Mouse (Mus musculus) gastrocnemius, postnatal 36 days (tissue): ENCODE measurements around the gene C1rb. TPM values are rescaled to one million over a fixed set of nuclear protein-coding genes. Genes with fewer than 3 reads are reported as not detected.
"Not testable (repeated sequence)": the region's sequence is repeated elsewhere in the genome, so short reads cannot be mapped to it uniquely, and the experiment has no call there.

Experiments
- DNase-seq, 2 experiments: peaks; one replicate each; pipeline ENCODE4 v3.0.0; 2022
- intact Hi-C: fragments of 180-260 bp; cut with DNase I; formaldehyde crosslinking; loops from one replicate; pipeline ENCODE4 v1.15.1; 2025
- long read RNA-seq, 2 experiments: library from polyadenylated mRNA; stranded (forward); transcript quantifications; one replicate each; pipeline ENCODE4 v2.0.0; 2021
- total RNA-seq, 2 experiments: library from RNA; stranded (reverse); gene quantifications; 2 replicates each; pipeline ENCODE4 v1.2.3; 2021

Gene C1rb
- total RNA-seq: 1 to 10 TPM in 1 of 2 experiments, under 1 TPM in 1; 0.89 to 1.2 TPM
- long read RNA-seq, experiment 1: 0 reads
- long read RNA-seq, experiment 2: 0 reads

DNA sequence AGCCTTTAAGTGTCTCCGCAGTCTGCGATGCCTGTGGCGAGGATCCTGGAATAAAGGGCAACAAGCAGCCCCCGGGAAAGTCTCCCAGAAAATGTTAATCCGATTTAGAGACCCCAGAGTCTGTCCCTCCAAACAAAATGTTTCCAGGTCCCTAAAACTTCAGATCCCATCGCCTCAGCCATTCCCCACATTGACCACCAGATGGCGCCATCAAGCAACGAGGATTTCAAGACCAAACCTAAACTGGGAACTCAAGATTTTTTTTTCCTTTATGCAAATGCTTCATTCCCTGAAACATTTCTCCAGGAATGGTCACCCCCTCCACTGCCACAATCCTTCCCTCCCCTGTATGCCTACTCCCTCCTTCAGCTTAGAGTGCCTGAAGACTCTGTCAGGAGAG lies at the start of gene C1rb:
Gene C1rb (plus strand): TSS at position 269 of the 400 bp plus-strand sequence.
- intact Hi-C loops: loop anchor here (5.0 kb wide), 1 partner anchor 187 kb away; the partner anchor contains the start of genes Atn1 and Gm45234
- peak; percentile 38 to 51 for DNase-seq

DNA sequence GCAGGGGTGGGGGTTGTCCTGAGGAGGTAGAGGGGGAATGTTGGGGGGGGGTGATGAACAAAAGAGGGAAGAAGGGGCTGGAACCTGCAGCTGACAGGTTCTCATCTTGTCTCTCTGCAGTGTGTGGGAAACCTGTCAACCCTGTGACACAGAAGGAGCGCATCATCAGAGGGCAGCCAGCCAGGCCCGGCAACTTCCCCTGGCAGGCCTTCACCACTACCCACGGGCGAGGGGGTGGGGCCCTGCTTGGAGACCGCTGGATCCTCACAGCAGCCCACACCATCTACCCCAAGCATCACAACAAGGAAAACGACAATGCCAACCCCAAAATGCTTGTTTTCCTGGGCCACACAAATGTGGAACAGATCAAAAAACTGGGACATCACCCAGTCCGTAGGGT lies 48.0 kb upstream of the C1rb start:
- intact Hi-C loops, DNase-seq: not testable (repeated sequence)

GRCm38 (mm10) chr6:124527881-124528280 lies 42.2 kb upstream of the C1rb start:
- intact Hi-C loops: no loop called here
- no peak for DNase-seq

DNA sequence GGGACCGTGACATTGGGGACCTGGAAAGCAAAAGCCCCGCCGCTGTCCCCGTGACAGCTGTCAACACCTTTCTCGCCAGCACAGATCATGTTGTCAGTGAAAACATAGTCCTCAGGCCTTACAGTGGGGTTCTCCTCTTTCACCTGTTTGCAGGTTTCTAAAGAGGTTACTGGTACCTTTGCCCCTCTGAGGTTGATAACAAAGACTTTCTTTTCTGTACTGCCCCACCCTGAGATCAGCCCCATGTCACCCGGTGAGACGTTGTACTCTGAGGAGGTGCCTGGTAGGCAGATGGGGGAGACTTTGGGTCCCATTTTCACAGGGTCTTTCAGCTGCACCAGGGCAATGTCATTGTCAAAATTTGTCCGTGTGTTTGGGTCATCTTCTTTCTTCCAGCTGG lies 39.0 kb upstream of the C1rb start:
- no peak for DNase-seq
- intact Hi-C loops: no loop called here

GRCm38 (mm10) chr6:124536125-124536829 lies 33.8 kb upstream of the C1rb start:
- DNase-seq, intact Hi-C loops: not testable (repeated sequence)

DNA sequence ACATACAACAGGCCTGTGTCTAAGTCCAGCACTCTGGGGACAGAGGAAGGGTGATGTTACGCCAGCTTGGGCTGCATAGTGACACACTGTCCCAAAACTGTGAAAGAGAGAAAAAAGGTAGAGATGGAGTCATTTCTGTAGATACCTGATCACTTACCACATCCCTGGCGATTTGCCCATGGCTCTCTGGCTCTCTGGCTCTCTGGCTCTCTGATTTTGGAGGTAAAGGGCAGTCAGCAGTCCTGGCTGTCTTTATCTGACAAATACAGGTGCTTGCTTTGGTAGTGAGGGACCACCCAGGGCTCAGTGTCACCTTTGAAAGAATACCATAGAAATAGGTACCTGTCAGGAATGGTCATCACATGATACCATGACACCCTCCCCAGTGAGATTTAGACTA lies 28.9 kb upstream of the C1rb start:
- intact Hi-C loops, DNase-seq: not testable (repeated sequence)

GRCm38 (mm10) chr6:124542284-124542683 lies 27.8 kb upstream of the C1rb start, which contains the start of gene C1s1:
C1s1 (minus strand) TSS chr6:124542359.
- intact Hi-C loops: not testable (repeated sequence)
- DNase-seq: peak in 1 of 2 experiments; percentile 64

DNA sequence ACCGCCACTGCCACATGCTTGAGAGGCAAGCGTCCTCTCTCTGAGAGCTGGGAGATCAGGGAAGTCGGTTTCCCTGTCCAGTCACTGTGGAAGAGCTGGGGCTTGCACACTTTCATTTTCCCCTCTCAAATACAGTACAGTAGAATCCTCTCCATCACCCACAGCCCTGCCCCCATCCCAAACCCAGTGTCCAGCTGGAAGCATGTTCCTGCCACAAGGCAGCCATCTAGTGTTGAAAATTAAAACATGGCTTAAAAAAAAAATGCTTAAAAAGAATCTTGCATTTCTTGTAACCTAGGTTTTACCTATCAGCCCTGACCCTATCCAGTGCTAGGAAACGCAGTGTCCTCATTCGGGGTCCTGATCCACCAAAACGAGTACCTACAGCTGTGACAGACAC lies 25.6 kb upstream of the C1rb start:
- DNase-seq: no peak

GRCm38 (mm10) chr6:124545425-124545824 lies 24.7 kb upstream of the C1rb start:
- no peak for DNase-seq
- intact Hi-C loops: no loop called here

More for the DNA sequence above, 25.6 kb upstream of the C1rb start:
- intact Hi-C loops: no loop called here

GRCm38 (mm10) chr6:124547979-124548378 lies 22.1 kb upstream of the C1rb start:
- intact Hi-C loops: not testable (repeated sequence)

DNA sequence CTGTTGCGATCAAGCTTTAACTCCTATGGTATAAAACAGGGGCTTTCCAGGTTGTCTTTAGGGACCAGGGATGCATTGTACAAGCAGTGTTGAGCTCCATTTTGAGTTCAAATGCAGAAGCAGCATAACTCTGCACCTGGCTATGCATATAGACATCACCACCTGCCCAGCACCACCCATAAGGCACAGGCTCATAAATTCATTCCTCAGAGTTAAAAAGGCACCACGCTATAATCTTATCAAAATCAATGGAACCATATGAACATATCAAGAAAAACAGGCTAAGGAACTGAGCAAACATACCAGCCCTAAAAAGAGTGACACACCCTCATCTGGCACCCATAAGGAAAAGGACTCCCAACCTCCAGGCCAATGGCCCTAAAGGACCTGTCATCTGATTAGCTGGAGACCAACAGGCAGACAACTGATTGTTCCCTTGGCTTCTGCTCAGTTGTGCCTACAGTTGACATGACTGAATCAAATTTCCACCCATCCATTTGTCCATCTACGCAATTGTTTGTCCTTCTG lies 21.0 kb upstream of the C1rb start:
- DNase-seq: no peak
- intact Hi-C loops: no loop called here

More at GRCm38 (mm10) chr6:124547979-124548378, 22.1 kb upstream of the C1rb start:
- not testable (repeated sequence) for DNase-seq

GRCm38 (mm10) chr6:124552766-124553165 lies 17.3 kb upstream of the C1rb start:
- no peak for DNase-seq
- intact Hi-C loops: no loop called here

DNA sequence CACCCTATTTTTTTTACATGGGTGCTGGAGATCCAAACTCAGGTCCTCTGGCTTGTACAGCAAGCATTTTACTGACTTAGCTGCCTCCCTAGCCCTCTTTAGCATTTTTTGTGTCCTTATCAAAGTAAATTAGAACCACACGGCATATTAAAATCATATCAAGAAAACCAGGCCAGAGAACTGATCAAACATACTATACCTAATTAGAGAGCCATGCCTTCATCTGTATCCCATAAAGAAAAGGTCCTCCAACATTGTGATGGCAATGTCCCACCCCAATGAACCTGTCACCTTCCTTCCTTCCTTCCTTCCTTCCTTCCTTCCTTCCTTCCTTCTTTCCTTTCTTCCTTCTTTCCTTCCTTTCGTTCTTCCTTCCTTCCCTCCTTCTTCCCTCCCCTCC lies 14.1 kb upstream of the C1rb start:
- intact Hi-C loops, DNase-seq: not testable (repeated sequence)

GRCm38 (mm10) chr6:124561156-124561555 lies 8.9 kb upstream of the C1rb start:
- intact Hi-C loops, DNase-seq: not testable (repeated sequence)

DNA sequence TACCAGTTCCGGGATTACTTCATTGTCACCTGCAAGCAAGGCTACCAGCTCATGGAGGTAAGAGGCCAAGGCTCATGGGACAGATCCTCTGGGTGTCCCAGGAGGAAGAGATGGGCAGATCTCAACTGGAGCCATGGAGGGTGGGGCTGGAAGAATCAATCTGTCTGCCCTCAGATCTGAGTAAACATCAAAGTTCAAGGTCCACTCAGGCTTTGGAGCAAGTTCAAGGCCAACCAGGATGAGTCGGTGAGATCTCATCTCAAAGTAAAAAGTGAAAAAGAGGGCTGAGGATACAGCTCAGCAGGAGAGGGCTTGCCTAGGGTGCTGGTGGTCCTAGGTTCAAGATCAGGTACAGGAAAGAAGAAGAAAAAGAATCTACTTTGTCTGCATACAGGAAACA lies 8.5 kb upstream of the C1rb start:
- DNase-seq, intact Hi-C loops: not testable (repeated sequence)

- intact Hi-C loops, DNase-seq: not testable (repeated sequence)
Measured at GRCm38 (mm10) chr6:124575155-124575678, 5.1 kb downstream of the C1rb start.

DNA sequence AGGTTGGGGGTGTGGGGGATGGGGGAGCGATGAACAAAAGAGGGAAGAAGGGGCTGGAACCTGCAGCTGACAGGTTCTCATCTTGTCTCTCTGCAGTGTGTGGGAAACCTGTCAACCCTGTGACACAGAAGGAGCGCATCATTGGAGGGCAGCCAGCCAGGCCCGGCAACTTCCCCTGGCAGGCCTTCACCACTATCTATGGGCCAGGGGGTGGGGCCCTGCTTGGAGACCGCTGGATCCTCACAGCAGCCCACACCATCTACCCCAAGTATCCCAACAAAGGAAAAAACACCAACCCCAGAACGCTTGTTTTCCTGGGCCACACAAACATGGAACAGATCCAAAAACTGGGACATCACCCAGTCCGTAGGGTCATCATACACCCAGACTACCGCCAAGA lies 10.1 kb downstream of the C1rb start:
- DNase-seq, intact Hi-C loops: not testable (repeated sequence)

DNA sequence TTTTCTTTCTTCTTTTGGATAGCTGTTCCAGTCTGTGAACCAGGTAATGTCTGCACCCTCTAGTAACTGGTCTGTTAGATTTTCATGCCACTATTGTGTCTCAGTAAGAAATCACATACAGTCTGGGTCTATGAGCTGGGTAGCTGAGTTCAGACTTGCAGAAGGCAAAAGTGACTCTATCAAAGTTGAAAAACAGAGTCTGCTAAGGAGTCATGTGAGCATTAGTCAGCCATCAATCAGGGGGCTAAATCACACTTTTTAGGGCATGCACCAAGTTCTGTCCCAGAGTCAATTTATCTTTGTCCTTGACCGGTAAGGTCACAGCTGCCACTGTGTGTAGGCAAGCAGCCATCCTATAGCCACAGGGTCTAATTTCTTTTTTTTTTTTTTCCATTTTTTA lies 12.1 kb downstream of the C1rb start:
- intact Hi-C loops: no loop called here
- no peak for DNase-seq

DNA sequence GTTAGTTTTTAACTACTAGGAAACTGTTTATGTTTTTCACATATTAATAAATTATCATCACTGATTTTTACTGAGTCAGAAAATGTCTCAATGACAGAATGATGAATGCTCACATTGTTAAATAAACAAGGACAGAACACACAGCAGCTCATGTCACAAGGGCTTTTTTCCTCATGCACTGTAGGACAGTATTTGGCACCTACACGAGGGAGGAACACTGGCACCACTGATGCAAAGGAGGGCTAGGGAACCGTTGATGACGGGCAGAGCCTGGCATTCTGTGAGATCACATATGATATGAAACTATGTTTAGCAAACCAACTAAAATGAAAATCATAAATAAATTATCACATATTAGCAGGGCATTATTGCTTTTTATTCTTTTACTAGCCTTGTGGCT lies 14.8 kb downstream of the C1rb start:
- intact Hi-C loops: no loop called here
- no peak for DNase-seq

GRCm38 (mm10) chr6:124585761-124586160 lies 15.7 kb downstream of the C1rb start:
- DNase-seq: peak; percentile 10 to 23
- intact Hi-C loops: no loop called here

- DNase-seq: no peak
- intact Hi-C loops: no loop called here
Measured at GRCm38 (mm10) chr6:124586266-124586665, 16.2 kb downstream of the C1rb start.

GRCm38 (mm10) chr6:124588771-124589170 lies 18.7 kb downstream of the C1rb start:
- no peak for DNase-seq
- intact Hi-C loops: no loop called here
